Mouse (Mus musculus) layer of hippocampus, adult 2 months (tissue): ENCODE results near the gene Agxt2. TPM values are rescaled to one million over a fixed set of nuclear protein-coding genes. Genes with fewer than 3 reads are reported as not detected.

Experiments used
- DNase-seq, 2 experiments: peaks; one replicate each; pipeline ENCODE4 v3.0.0; 2022; ENCODE audit warnings: low spot score in 2 of 2
- H3K27ac ChIP-seq: fragments of 200-600 bp; 2 replicates; pipeline ENCODE4 v1.8.1; 2022
- H3K4me3 ChIP-seq: fragments of 200-600 bp; 2 replicates; pipeline ENCODE4 v1.8.1; 2022; ENCODE audit warnings: mild to moderate bottlenecking
- CTCF ChIP-seq: fragments of 200-600 bp; conservative IDR thresholded peaks from 2 replicates; pipeline ENCODE4 v1.8.1; 2022; ENCODE audit warnings: antibody characterized with exemption, mild to moderate bottlenecking, moderate library complexity
- total RNA-seq, 2 experiments: library from RNA; stranded (reverse); gene quantifications; 2 replicates each; pipeline ENCODE4 v1.2.3; 2021

The Agxt2 gene
- total RNA-seq, 2 experiments from 2014 or later: not detected

- H3K27ac ChIP-seq: no peak overlapping the region
- TF ChIP-seq CTCF: no peak
- DNase-seq: no peak
- no peak overlapping the region for H3K4me3 ChIP-seq
These were observed 88.8 kb downstream of the Agxt2 start for GRCm38 (mm10) chr15:10447102-10447501.

Other genes with a start within 250 kb of the Agxt2 start
- gene Prlr, start 181.3 kb upstream of the Agxt2 start, total RNA-seq: 1 to 10 TPM; 3.5 to 4.3 TPM
- gene Gm21973, start 33.2 kb upstream of the Agxt2 start, total RNA-seq: not detected
- gene Dnajc21, start 112.0 kb downstream of the Agxt2 start, total RNA-seq: 10 to 100 TPM; 22.2 to 25.6 TPM
- 10 to 100 TPM; 18.7 to 20.7 TPM for gene Brix1, start 127.4 kb downstream of the Agxt2 start, total RNA-seq
- gene Rad1, start 127.5 kb downstream of the Agxt2 start, total RNA-seq: 10 to 100 TPM; 11.5 to 14.1 TPM
- not detected for gene Ttc23l, start 200.1 kb downstream of the Agxt2 start, total RNA-seq